Mouse (Mus musculus): ENCODE measurements around the gene Stt3b.

GRCm38 (mm10) chr9:115200166-115200862 is 109.9 kb downstream of the Stt3b start:
- TF ChIP-seq CTCF (IDR thresholded peaks at IDR 0.05; ENCODE audit: low read depth, low read length) (no peak), TAL1 (conservative IDR thresholded peaks at IDR 0.05; ENCODE audit: low read depth, low read length) (no peak), POLR2AphosphoS5 (IDR thresholded peaks at IDR 0.05; ENCODE audit: insufficient replicate concordance, low read depth, low read length) (no peak)

Measured in G1E (cell line).